Mouse (Mus musculus): ENCODE results near the gene Kif6. TPM values are rescaled to one million over a fixed set of nuclear protein-coding genes. Genes with fewer than 3 reads are reported as not detected.
A peak's percentile ranks its signal among the peaks of the same experiment; 100 is the strongest.

Kif6 gene
- polyA plus RNA-seq, 1 experiment from 2014 or later = 1.6 TPM

GRCm38 (mm10) chr17:49902613-49903012, 287.7 kb downstream of the Kif6 start:
- Histone ChIP-seq H3K4me1 (ENCODE audit: control insufficient read depth, insufficient read depth, low read length) (no peaks in the 10 kb centered on the region), H3K9ac (ENCODE audit: low read length) (no peak overlapping the region), H3K27ac (ENCODE audit: low read depth, low read length) (no peak overlapping the region), H3K36me3 (ENCODE audit: control insufficient read depth, insufficient read depth, low read length) (no peaks in the 10 kb centered on the region), H3K4me2 (no peak overlapping the region), H3K27me3 (ENCODE audit: control insufficient read depth, insufficient read depth, low read length) (peaks cover 4% of the 10 kb centered on the region; the same call in 1 of the 2 replicates), H3K9me3 (ENCODE audit: control insufficient read depth, low read length) (no peaks in the 10 kb centered on the region), H3K4me3 (ENCODE audit: low read depth, low read length) (no peak overlapping the region)
- WGBS = 88% methylated on average over 7 of the region's 7 CpGs
- DNase-seq (ENCODE audit: low spot score, missing footprints) (no peak), ATAC-seq (ENCODE audit: low FRiP score) (no peak)

- DNase-seq (ENCODE audit: low spot score, missing footprints) (no peak), ATAC-seq (ENCODE audit: low FRiP score) (no peak)
- Histone ChIP-seq H3K36me3 (ENCODE audit: control insufficient read depth, insufficient read depth, low read length) (no peaks in the 10 kb centered on the region), H3K9me3 (ENCODE audit: control insufficient read depth, low read length) (no peaks in the 10 kb centered on the region), H3K27ac (ENCODE audit: low read depth, low read length) (no peak overlapping the region), H3K4me1 (ENCODE audit: control insufficient read depth, insufficient read depth, low read length) (no peaks in the 10 kb centered on the region), H3K27me3 (ENCODE audit: control insufficient read depth, insufficient read depth, low read length) (no peaks in the 10 kb centered on the region), H3K4me3 (ENCODE audit: low read depth, low read length) (no peak overlapping the region), H3K4me2 (no peak overlapping the region), H3K9ac (ENCODE audit: low read length) (no peak overlapping the region)
- 73% methylated on average over 4 of the region's 4 CpGs for WGBS
Measured at GRCm38 (mm10) chr17:49923429-49923828, 308.5 kb downstream of the Kif6 start.

- H3K9me3 ChIP-seq (ENCODE audit: control insufficient read depth, low read length) = no peaks in the 10 kb centered on the region
- no peak for ATAC-seq (ENCODE audit: low FRiP score)
- H3K36me3 ChIP-seq (ENCODE audit: control insufficient read depth, insufficient read depth, low read length) = no peaks in the 10 kb centered on the region
- 84% methylated on average over 2 of the region's 2 CpGs for WGBS
- no peaks in the 10 kb centered on the region for H3K27me3 ChIP-seq (ENCODE audit: control insufficient read depth, insufficient read depth, low read length)
- H3K4me1 ChIP-seq (ENCODE audit: control insufficient read depth, insufficient read depth, low read length) = no peaks in the 10 kb centered on the region
- no peak overlapping the region for H3K4me3 ChIP-seq (ENCODE audit: low read depth, low read length)
- H3K9ac ChIP-seq (ENCODE audit: low read length) = no peak overlapping the region
- DNase-seq (ENCODE audit: low spot score, missing footprints) = no peak
- no peak overlapping the region for H3K27ac ChIP-seq (ENCODE audit: low read depth, low read length)
- no peak overlapping the region for H3K4me2 ChIP-seq
Measured at GRCm38 (mm10) chr17:49927611-49928010, 312.7 kb downstream of the Kif6 start.

GRCm38 (mm10) chr17:49933806-49934205, 318.9 kb downstream of the Kif6 start:
- Histone ChIP-seq H3K9ac (ENCODE audit: low read length) (no peak overlapping the region), H3K27ac (ENCODE audit: low read depth, low read length) (no peak overlapping the region), H3K36me3 (ENCODE audit: control insufficient read depth, insufficient read depth, low read length) (no peaks in the 10 kb centered on the region), H3K4me3 (ENCODE audit: low read depth, low read length) (no peak overlapping the region), H3K4me1 (ENCODE audit: control insufficient read depth, insufficient read depth, low read length) (peaks cover 3% of the 10 kb centered on the region; the same call in 1 of the 2 replicates), H3K9me3 (ENCODE audit: control insufficient read depth, low read length) (no peaks in the 10 kb centered on the region), H3K4me2 (no peak overlapping the region), H3K27me3 (ENCODE audit: control insufficient read depth, insufficient read depth, low read length) (no peaks in the 10 kb centered on the region)
- DNase-seq (ENCODE audit: low spot score, missing footprints) (no peak), ATAC-seq (ENCODE audit: low FRiP score) (no peak)
- WGBS = 66% methylated on average over 3 of the region's 3 CpGs

GRCm38 (mm10) chr17:49934586-49934985, 319.6 kb downstream of the Kif6 start:
- no peak for ATAC-seq (ENCODE audit: low FRiP score)
- Histone ChIP-seq H3K4me1 (ENCODE audit: control insufficient read depth, insufficient read depth, low read length) (peaks cover 3% of the 10 kb centered on the region; the same call in 1 of the 2 replicates), H3K9me3 (ENCODE audit: control insufficient read depth, low read length) (no peaks in the 10 kb centered on the region), H3K9ac (ENCODE audit: low read length) (no peak overlapping the region), H3K27me3 (ENCODE audit: control insufficient read depth, insufficient read depth, low read length) (no peaks in the 10 kb centered on the region), H3K4me3 (ENCODE audit: low read depth, low read length) (no peak overlapping the region), H3K27ac (ENCODE audit: low read depth, low read length) (no peak overlapping the region), H3K36me3 (ENCODE audit: control insufficient read depth, insufficient read depth, low read length) (no peaks in the 10 kb centered on the region), H3K4me2 (no peak overlapping the region)
- WGBS = 67% methylated on average over 4 of the region's 4 CpGs
- no peak for DNase-seq (ENCODE audit: low spot score, missing footprints)

- Histone ChIP-seq H3K36me3 (ENCODE audit: control insufficient read depth, insufficient read depth, low read length) (no peaks in the 10 kb centered on the region), H3K4me2 (no peak overlapping the region), H3K4me3 (ENCODE audit: low read depth, low read length) (no peak overlapping the region), H3K9me3 (ENCODE audit: control insufficient read depth, low read length) (no peaks in the 10 kb centered on the region), H3K4me1 (ENCODE audit: control insufficient read depth, insufficient read depth, low read length) (peaks cover 3% of the 10 kb centered on the region; the same call in 1 of the 2 replicates), H3K27me3 (ENCODE audit: control insufficient read depth, insufficient read depth, low read length) (no peaks in the 10 kb centered on the region), H3K27ac (ENCODE audit: low read depth, low read length) (no peak overlapping the region), H3K9ac (ENCODE audit: low read length) (no peak overlapping the region; the same call in 1 of the 2 replicates)
- DNase-seq (ENCODE audit: low spot score, missing footprints) (peak; percentile 98), ATAC-seq (ENCODE audit: low FRiP score) (peak; percentile 79)
- WGBS = 1% methylated on average over 4 of the region's 4 CpGs
Measured at GRCm38 (mm10) chr17:49935602-49936205, 320.8 kb downstream of the Kif6 start.

- H3K27ac ChIP-seq (ENCODE audit: low read depth, low read length) = no peak overlapping the region
- H3K9me3 ChIP-seq (ENCODE audit: control insufficient read depth, low read length) = no peaks in the 10 kb centered on the region
- H3K4me3 ChIP-seq (ENCODE audit: low read depth, low read length) = no peak overlapping the region
- ATAC-seq (ENCODE audit: low FRiP score) (peak; percentile 41), DNase-seq (ENCODE audit: low spot score, missing footprints) (peak; percentile 84)
- peaks cover 3% of the 10 kb centered on the region; the same call in 1 of the 2 replicates for H3K4me1 ChIP-seq (ENCODE audit: control insufficient read depth, insufficient read depth, low read length)
- H3K4me2 ChIP-seq = no peak overlapping the region
- WGBS = 20% methylated on average over 2 of the region's 2 CpGs
- H3K27me3 ChIP-seq (ENCODE audit: control insufficient read depth, insufficient read depth, low read length) = no peaks in the 10 kb centered on the region
- H3K36me3 ChIP-seq (ENCODE audit: control insufficient read depth, insufficient read depth, low read length) = no peaks in the 10 kb centered on the region
- no peak overlapping the region; the same call in 1 of the 2 replicates for H3K9ac ChIP-seq (ENCODE audit: low read length)
Measured at GRCm38 (mm10) chr17:49936214-49936613, 321.3 kb downstream of the Kif6 start.

GRCm38 (mm10) chr17:49939146-49939545, 324.2 kb downstream of the Kif6 start:
- DNase-seq (ENCODE audit: low spot score, missing footprints) (no peak), ATAC-seq (ENCODE audit: low FRiP score) (no peak)
- WGBS = 80% methylated on average over 7 of the region's 7 CpGs
- Histone ChIP-seq H3K27me3 (ENCODE audit: control insufficient read depth, insufficient read depth, low read length) (no peaks in the 10 kb centered on the region), H3K4me2 (no peak overlapping the region), H3K27ac (ENCODE audit: low read depth, low read length) (no peak overlapping the region), H3K36me3 (ENCODE audit: control insufficient read depth, insufficient read depth, low read length) (no peaks in the 10 kb centered on the region), H3K4me3 (ENCODE audit: low read depth, low read length) (no peak overlapping the region), H3K4me1 (ENCODE audit: control insufficient read depth, insufficient read depth, low read length) (peaks cover 3% of the 10 kb centered on the region; the same call in 1 of the 2 replicates), H3K9ac (ENCODE audit: low read length) (no peak overlapping the region), H3K9me3 (ENCODE audit: control insufficient read depth, low read length) (no peaks in the 10 kb centered on the region)

GRCm38 (mm10) chr17:49942674-49943073, 327.7 kb downstream of the Kif6 start:
- Histone ChIP-seq H3K27ac (ENCODE audit: low read depth, low read length) (no peak overlapping the region), H3K9me3 (ENCODE audit: control insufficient read depth, low read length) (no peaks in the 10 kb centered on the region), H3K4me3 (ENCODE audit: low read depth, low read length) (no peak overlapping the region), H3K36me3 (ENCODE audit: control insufficient read depth, insufficient read depth, low read length) (no peaks in the 10 kb centered on the region), H3K9ac (ENCODE audit: low read length) (no peak overlapping the region), H3K4me1 (ENCODE audit: control insufficient read depth, insufficient read depth, low read length) (no peaks in the 10 kb centered on the region), H3K27me3 (ENCODE audit: control insufficient read depth, insufficient read depth, low read length) (no peaks in the 10 kb centered on the region), H3K4me2 (no peak overlapping the region)
- 71% methylated on average over 6 of the region's 6 CpGs for WGBS
- DNase-seq (ENCODE audit: low spot score, missing footprints) (no peak), ATAC-seq (ENCODE audit: low FRiP score) (no peak)
